28 mouse cellular contexts compared by ENCODE assay signal in the genomic region with DNA sequence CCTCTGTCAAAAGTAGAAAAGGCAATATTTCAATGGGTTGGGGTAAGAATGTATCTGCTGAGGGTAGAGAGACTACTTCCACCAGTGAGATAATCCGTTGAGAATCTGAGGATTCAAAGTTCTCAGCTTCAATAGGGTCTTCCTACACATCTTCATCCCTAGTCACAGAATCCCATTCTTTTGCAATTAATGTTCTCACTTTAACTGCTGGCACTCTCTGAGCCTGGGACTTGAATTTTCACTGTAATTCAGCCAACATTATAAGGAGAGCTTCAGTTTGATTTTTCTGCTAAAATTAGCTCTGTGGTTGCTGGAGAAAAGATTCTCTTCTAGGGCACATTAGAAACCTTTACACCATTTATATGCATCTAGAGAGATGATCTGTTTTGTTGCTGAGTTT.
"Had no signal": no experiment of that assay in that cellular context is flagged by ENCODE, and none has a peak within 500 bp of the region (broad histone marks: within the 10 kb centered on the region; RNA-seq: fewer than 3 reads in every experiment).

No protein-coding gene starts in this region.

- H3K27me3 ChIP-seq: embryonic facial prominence, embryonic 12.5 days; embryonic facial prominence, embryonic 13.5 days; embryonic facial prominence, embryonic 15.5 days; forebrain, embryonic 12.5 days; forebrain, embryonic 13.5 days; forebrain, embryonic 15.5 days had no signal

- H3K36me3 ChIP-seq: embryonic facial prominence, embryonic 10.5 days; embryonic facial prominence, embryonic 12.5 days; embryonic facial prominence, embryonic 13.5 days; embryonic facial prominence, embryonic 15.5 days; forebrain, embryonic 12.5 days; forebrain, embryonic 15.5 days had no signal

- H3K9me3 ChIP-seq: embryonic facial prominence, embryonic 10.5 days; embryonic facial prominence, embryonic 12.5 days; embryonic facial prominence, embryonic 13.5 days; embryonic facial prominence, embryonic 15.5 days; forebrain, embryonic 10.5 days; forebrain, embryonic 12.5 days; forebrain, embryonic 13.5 days; forebrain, embryonic 15.5 days had no signal

- H3K27ac ChIP-seq: embryonic facial prominence, embryonic 10.5 days; embryonic facial prominence, embryonic 12.5 days; embryonic facial prominence, embryonic 13.5 days; embryonic facial prominence, embryonic 15.5 days; forebrain, embryonic 10.5 days; forebrain, embryonic 12.5 days; forebrain, embryonic 13.5 days; forebrain, embryonic 15.5 days; gastrocnemius, adult 2 months; heart, adult 2 months had no signal

- DNase-seq: cerebellum, adult 8-10 months; cerebellum, adult 9-10 months; cerebellum, adult 9-11 months; cerebellum, postnatal 10 days; cerebellum, postnatal 14 days; cerebellum, postnatal 25 days; cerebellum, postnatal 36 days; embryo, embryonic 11 days; forebrain, postnatal 0 days; gastrocnemius, adult 2 months; gastrocnemius, postnatal 10 days; gastrocnemius, postnatal 14 days; gastrocnemius, postnatal 25 days; gastrocnemius, postnatal 36 days; heart, adult 11 months; heart, adult 18-20 months; heart, adult 2 months had no signal

- H3K4me1 ChIP-seq: embryonic facial prominence, embryonic 10.5 days; embryonic facial prominence, embryonic 12.5 days; embryonic facial prominence, embryonic 13.5 days; embryonic facial prominence, embryonic 15.5 days; forebrain, embryonic 10.5 days; forebrain, embryonic 12.5 days; forebrain, embryonic 13.5 days; forebrain, embryonic 15.5 days had no signal

- H3K4me3 ChIP-seq: embryonic facial prominence, embryonic 10.5 days; embryonic facial prominence, embryonic 12.5 days; embryonic facial prominence, embryonic 13.5 days; embryonic facial prominence, embryonic 15.5 days; erythroblast, embryonic 14.5 days; forebrain, embryonic 10.5 days; forebrain, embryonic 12.5 days; forebrain, embryonic 13.5 days; forebrain, embryonic 15.5 days; gastrocnemius, adult 2 months; heart, adult 2 months had no signal

- H3K9ac ChIP-seq: embryonic facial prominence, embryonic 12.5 days; embryonic facial prominence, embryonic 13.5 days; embryonic facial prominence, embryonic 15.5 days; forebrain, embryonic 12.5 days; forebrain, embryonic 13.5 days; forebrain, embryonic 15.5 days; forebrain, postnatal 0 days had no signal

- ATAC-seq: forebrain, embryonic 13.5 days; forebrain, embryonic 14.5 days; forebrain, embryonic 15.5 days; forebrain, embryonic 16.5 days; forebrain, postnatal 0 days had no signal

- H3K4me2 ChIP-seq: embryonic facial prominence, embryonic 12.5 days; embryonic facial prominence, embryonic 13.5 days; embryonic facial prominence, embryonic 15.5 days; forebrain, embryonic 12.5 days; forebrain, embryonic 13.5 days; forebrain, embryonic 15.5 days had no signal
